Mouse (Mus musculus) c-Kit-negative CD71-positive TER-119-positive erythroid progenitor cells, embryonic 14.5 days (primary cell): ENCODE results near the gene Mad1l1.
A peak's percentile ranks its signal among the peaks of the same experiment; 100 is the strongest.

Experiments used
- DNase-seq: peaks from one replicate; pipeline ENCODE4 v3.0.0-alpha.2; 2013; ENCODE audit warnings: low read depth, low spot score

Gene Mad1l1

DNA sequence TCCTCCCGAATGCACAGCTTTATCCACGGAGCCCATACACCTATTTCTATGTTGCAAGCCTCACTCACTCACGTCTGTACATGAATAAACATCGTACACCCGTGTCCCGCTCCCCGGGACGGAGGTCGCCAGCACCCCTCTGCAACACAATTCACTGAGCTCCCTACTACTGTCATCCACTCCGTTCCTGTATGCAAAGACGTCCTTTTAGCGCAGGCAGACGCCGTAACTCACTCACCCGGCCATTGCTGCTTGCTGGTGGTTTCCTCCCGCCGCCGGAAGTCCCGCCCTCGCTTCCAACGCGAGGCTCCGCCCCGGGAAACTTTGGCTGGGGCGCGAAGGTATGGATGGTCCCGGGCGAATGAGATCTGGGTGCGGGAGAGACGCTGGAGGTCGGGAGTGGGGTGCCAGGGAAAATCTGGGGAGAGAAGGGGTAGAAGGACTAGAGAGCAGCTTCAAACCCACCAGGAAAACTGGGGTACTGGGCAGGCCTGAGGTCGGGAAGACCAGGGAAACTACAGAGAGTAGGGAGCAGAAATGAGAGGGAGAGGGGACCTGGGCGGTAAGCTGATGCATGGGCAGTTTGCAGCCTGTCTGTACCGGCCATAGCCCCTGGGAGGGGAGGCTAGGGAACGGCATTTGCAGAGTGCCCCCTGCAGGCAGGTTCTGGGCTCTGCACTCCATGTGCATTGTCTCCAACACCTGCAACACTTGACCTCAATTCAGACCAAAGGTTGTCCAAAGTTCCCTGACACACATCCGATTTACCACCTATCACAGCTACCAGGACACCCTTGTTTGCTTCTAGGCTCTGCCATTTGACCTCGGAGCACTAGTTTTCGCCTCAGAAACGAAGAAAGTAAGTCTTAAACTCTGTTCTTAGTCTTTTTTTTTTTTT, 10.5 kb upstream of the Mad1l1 start, which contains the start of gene Mrm2:
Mrm2 (minus strand) TSS at position 284 of the 898 bp plus-strand sequence.
- DNase-seq: peak; percentile 77

DNA sequence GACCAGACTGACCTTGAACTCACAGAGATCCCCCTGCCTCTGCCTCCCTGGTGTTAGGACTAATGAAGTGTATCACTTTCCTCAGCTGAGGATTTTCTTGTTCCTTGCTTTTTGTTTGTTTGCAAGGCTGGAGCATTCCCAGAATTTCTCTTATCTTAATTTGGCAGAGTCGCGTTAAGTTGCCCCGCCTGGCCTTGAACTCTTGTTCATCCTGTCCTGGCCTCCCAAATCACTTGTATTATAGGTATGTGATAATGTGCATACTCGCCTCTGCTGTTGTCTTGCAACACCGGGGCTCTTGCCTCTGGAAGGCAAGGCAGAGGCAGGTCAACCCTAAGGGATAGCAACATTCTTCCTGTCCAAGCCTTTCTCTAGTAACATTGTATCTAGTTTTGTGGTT, 2.7 kb upstream of the Mad1l1 start:
- no peak for DNase-seq

GRCm38 (mm10) chr5:140321756-140322575, 614 bp upstream of the Mad1l1 start:
- no peak for DNase-seq

- no peak for DNase-seq
These were observed 4.6 kb downstream of the Mad1l1 start for GRCm38 (mm10) chr5:140316716-140317115.

DNA sequence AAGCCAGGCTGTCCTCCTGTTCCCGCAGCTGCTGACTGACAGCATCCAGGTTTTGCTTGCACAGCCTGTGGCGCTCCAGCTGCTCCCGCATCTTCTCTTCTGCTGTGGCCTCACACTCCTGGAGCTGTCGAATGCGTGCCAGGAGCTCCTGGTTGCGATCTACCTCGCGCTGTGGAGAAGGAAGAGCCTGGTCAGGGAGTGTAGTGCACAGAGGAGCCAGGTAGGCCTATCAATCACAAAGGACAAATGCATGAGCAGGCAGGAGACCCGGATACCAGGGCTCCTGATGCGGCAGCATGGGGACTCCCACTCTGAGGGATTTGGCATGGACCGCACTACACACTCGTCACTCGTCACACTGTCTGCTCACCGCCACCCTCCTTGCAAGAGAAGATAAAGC, 13.8 kb downstream of the Mad1l1 start:
- DNase-seq: no peak

- no peak for DNase-seq
These were observed 15.3 kb downstream of the Mad1l1 start for GRCm38 (mm10) chr5:140306016-140306415.

- no peak for DNase-seq
These were observed 23.1 kb downstream of the Mad1l1 start for GRCm38 (mm10) chr5:140298291-140298690.

- no peak for DNase-seq
These were observed 29.2 kb downstream of the Mad1l1 start for GRCm38 (mm10) chr5:140292152-140292551.

DNA sequence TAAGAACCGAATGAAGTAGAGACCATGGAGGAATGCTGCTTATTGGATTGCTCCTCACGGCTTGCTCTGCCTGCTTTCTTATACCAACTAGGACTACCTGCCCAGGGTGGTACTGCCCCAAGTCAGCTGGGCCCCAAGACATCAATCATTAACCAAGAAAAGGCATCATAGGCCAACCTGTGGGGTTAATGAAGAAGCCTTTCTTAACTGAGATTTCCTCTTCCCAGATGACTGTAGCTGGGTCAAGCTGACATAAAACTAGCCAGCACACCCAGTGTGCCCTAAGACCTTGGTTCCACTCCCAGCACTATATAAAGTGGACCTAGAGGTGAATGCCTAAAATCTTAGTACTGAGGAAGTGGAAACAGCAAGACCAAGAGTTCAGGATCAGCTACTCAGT, 32.2 kb downstream of the Mad1l1 start:
- no peak for DNase-seq

GRCm38 (mm10) chr5:140288287-140288686, 33.1 kb downstream of the Mad1l1 start:
- no peak for DNase-seq

DNA sequence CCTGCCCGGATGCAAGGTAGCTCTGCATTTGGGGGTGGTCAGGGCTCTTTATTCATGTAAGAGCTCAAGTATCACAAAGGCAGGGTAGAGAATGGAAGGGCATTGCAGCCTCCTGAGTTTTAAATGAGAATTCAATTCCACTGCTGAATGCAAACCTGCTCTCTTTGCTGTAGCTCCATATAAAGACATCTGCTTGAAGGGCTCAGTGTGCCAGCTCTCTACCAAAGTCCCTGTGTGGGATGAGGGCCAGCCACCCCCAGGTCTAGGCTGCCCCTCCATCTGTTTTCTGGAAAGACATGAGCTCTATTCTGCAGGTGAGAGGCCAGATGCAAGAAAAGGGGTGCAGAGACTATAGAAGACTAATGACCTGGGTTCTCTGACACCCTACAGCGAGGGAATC, 36.6 kb downstream of the Mad1l1 start:
- no peak for DNase-seq

DNA sequence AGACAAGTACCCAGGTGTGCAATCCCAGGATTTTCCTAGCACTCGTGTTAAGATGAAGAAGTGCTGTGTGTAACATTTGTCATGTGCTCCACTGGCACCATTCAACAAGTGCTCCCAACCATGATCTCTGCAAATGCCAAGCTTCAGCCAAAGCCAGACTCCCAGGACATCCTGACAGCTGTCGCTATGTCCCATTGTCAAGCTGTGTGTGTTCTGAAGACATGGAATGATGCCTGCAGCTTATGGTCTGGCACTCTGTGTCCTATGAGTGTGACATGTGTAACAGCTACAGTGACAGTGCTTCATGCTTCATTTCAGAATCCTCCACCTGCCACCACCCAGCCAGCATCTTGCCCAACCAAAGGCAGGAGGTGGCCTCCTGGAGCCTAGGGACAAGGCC, 37.3 kb downstream of the Mad1l1 start:
- no peak for DNase-seq

GRCm38 (mm10) chr5:140282900-140283299, 38.5 kb downstream of the Mad1l1 start:
- DNase-seq: no peak

- no peak for DNase-seq
These were observed 39.0 kb downstream of the Mad1l1 start for GRCm38 (mm10) chr5:140282376-140282775.

- DNase-seq: no peak
These were observed 41.1 kb downstream of the Mad1l1 start for GRCm38 (mm10) chr5:140280205-140280604.

DNA sequence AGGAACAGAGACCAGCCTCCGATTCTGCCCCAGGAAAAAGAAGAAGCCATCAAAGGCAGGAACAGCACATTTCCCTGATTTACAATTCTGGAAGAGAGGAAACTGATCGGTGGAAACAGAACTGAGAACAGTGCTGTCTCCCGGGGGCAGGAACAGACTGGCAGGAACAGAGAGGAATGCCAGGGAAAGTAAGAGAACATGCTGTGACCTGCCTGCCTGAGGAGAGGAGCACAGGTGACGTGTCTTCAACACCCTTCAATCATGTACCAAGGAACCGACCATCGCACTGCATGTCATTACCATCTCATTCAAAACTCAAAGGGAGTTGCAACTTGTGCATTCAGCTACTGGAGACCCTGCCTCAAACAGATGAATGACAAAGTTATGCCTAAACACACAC, 44.6 kb downstream of the Mad1l1 start:
- DNase-seq: no peak

- no peak for DNase-seq
These were observed 50.2 kb downstream of the Mad1l1 start for GRCm38 (mm10) chr5:140270976-140271685.

GRCm38 (mm10) chr5:140268396-140268795, 53.0 kb downstream of the Mad1l1 start:
- no peak for DNase-seq

DNA sequence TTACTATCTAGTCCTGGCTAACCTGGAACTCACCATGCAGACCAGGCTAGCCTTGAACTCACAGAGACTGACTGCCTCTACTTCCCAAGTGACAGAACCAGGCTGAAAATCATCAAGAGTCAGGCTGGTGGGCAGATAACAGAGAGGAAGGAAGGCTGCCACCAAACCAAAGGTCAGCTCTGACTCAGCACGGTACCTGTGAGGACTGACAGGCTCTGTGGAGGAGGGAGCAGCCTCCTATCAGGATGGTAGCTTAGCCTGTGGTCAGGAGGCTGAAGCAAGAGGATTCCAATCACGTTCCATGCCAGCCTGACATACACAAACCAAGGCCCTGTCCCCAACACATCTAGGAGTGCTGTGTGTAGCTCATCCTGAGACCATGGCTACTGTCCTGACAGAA, 54.3 kb downstream of the Mad1l1 start:
- DNase-seq: no peak

DNA sequence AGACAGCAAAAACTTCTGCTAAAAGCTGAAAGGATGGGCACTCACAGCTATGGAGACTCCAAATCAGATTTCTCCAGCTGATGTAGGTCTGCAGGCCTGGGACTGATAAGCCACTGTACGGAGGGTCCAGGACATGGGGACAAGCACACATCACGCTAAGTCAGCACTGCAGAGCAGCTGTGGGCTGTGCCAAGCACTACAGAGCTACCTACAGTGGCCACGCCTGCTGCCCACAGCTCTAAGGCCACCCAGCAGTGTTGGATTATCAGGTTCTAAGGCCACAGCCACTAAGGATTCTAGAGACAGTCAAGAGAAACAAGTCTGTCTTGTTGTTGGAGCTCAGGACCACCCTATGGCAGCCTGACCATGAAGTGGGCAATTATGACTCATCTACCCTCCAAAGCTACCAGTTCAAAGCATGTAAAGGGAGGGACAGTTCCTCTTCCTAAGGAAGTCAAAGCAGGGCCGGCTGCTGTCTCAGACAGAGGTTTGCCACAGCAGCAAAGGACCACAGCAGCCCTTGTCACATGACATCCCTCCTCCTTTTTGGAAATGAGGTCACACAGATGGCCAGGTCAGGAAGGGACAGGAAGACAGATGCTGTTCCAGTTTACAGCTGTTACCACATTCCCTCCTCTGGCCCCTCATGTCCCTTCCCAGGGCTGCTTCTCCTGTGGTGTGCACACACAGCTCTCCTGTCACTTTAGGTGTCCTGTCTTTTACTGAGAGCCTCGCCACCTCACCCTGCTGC, 56.4 kb downstream of the Mad1l1 start:
- no peak for DNase-seq
